Mouse (Mus musculus): ENCODE measurements around the gene Dapk3. TPM values are rescaled to one million over a fixed set of nuclear protein-coding genes. Genes with fewer than 3 reads are reported as not detected.
A peak's percentile ranks its signal among the peaks of the same experiment; 100 is the strongest.

Gene Dapk3
- 48.9 and 50.2 TPM in 2 replicates for polyA plus RNA-seq (2015; fragmentation: Nextera tagmentation; extraction: Ambion mirVana)

GRCm38 (mm10) chr10:81182336-81183333 is at the start of gene Dapk3:
Gene Dapk3, plus strand, starts transcription at chr10:81183005.
- H3K27ac ChIP-seq (ENCODE audit: low read length), result peak within 1 kb of the TSS; percentile 89
- H3K4me3 ChIP-seq (ENCODE audit: low read depth, low read length), result peak within 1 kb of the TSS; percentile 61
- peak; percentile 100 for DNase-seq (ENCODE audit: low spot score)
- no peaks in the 10 kb centered on the region for H3K27me3 ChIP-seq (replicated peaks; ENCODE audit: insufficient read depth, low read length)
- H3K36me3 ChIP-seq (ENCODE audit: insufficient read depth, low read length), result peaks cover 42% of the 10 kb centered on the region
- WGBS, result 5% methylated on average over 53 of the region's 53 CpGs
- H3K9ac ChIP-seq (replicated peaks; ENCODE audit: low read depth), result peak within 1 kb of the TSS; percentile 51
- ATAC-seq, result peak; percentile 93
- peaks cover 7% of the 10 kb centered on the region; the same call in 1 of the 2 replicates for H3K4me1 ChIP-seq (ENCODE audit: insufficient read depth, low read depth, low read length)
- H3K4me2 ChIP-seq (replicated peaks; ENCODE audit: low read depth, low read length), result peak within 1 kb of the TSS; percentile 61
- TF ChIP-seq CTCF (IDR thresholded peaks at IDR 0.05), result 0 out of 2 replicates have a peak, but pooled peaks have one; percentile 11
- peak; percentile 65 for TF ChIP-seq EP300 (IDR thresholded peaks at IDR 0.05)
- H3K9me3 ChIP-seq (ENCODE audit: low read length), result no peaks in the 10 kb centered on the region

DNA sequence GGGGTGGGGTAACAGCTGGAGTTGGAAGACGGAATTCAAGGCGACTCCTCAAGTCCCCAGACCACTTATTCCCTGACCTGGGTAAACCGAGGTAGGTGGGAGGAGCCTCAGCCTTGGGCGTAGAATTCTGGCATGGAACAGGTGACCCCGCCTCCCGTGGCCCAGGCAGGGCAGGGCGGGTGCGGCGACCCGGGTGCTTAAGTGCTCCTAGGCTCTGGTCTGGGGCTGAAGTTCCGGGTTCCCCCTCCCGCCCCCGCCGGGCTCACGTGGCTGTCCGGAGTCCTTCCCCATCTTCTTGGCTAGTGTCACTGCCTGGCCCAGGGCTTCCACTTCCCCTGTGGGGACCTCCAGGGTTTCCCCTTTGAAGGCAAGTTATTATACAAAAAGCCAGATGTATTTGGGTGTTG is 48.6 kb upstream of the Dapk3 start:
- Histone ChIP-seq H3K36me3 (ENCODE audit: insufficient read depth, low read length) (no peaks in the 10 kb centered on the region), H3K27me3 (replicated peaks; ENCODE audit: insufficient read depth, low read length) (no peaks in the 10 kb centered on the region), H3K4me2 (replicated peaks; ENCODE audit: low read depth, low read length) (peak overlapping the region; percentile 90), H3K4me1 (ENCODE audit: insufficient read depth, low read depth, low read length) (peaks cover 18% of the 10 kb centered on the region), H3K9ac (replicated peaks; ENCODE audit: low read depth) (no peak overlapping the region; the same call in 1 of the 2 replicates), H3K4me3 (ENCODE audit: low read depth, low read length) (peak overlapping the region; percentile 19; the same call in 1 of the 2 replicates), H3K9me3 (ENCODE audit: low read length) (no peaks in the 10 kb centered on the region), H3K27ac (ENCODE audit: low read length) (peak overlapping the region; percentile 73)
- TF ChIP-seq EP300 (IDR thresholded peaks at IDR 0.05) (no peak), CTCF (IDR thresholded peaks at IDR 0.05) (no peak)
- WGBS, result 2% methylated on average over 16 of the region's 16 CpGs
- peak; percentile 74 for DNase-seq (ENCODE audit: low spot score)
- ATAC-seq, result no peak

- Histone ChIP-seq H3K9ac (replicated peaks; ENCODE audit: low read depth) (peak within 1 kb of the TSS; percentile 93), H3K27ac (ENCODE audit: low read length) (peak within 1 kb of the TSS; percentile 96), H3K27me3 (replicated peaks; ENCODE audit: insufficient read depth, low read length) (no peaks in the 10 kb centered on the region), H3K36me3 (ENCODE audit: insufficient read depth, low read length) (no peaks in the 10 kb centered on the region), H3K9me3 (ENCODE audit: low read length) (no peaks in the 10 kb centered on the region), H3K4me3 (ENCODE audit: low read depth, low read length) (peak within 1 kb of the TSS; percentile 98), H3K4me2 (replicated peaks; ENCODE audit: low read depth, low read length) (peak within 1 kb of the TSS; percentile 90), H3K4me1 (ENCODE audit: insufficient read depth, low read depth, low read length) (peaks cover 26% of the 10 kb centered on the region)
- no peak for TF ChIP-seq EP300 (IDR thresholded peaks at IDR 0.05)
- no peak for TF ChIP-seq CTCF (IDR thresholded peaks at IDR 0.05)
- WGBS, result 4% methylated on average over 40 of the region's 41 CpGs
- no peak for ATAC-seq
- DNase-seq (ENCODE audit: low spot score), result peak; percentile 36
These were observed 47.7 kb upstream of the Dapk3 start, which contains the start of gene Zbtb7a for GRCm38 (mm10) chr10:81134966-81135681. Gene Zbtb7a, plus strand, starts transcription at chr10:81135220.

GRCm38 (mm10) chr10:81135831-81136705 is 46.7 kb upstream of the Dapk3 start:
- peaks cover 36% of the 10 kb centered on the region for H3K4me1 ChIP-seq (ENCODE audit: insufficient read depth, low read depth, low read length)
- H3K27ac ChIP-seq (ENCODE audit: low read length), result peak overlapping the region; percentile 96
- peak; percentile 46 for ATAC-seq
- H3K9me3 ChIP-seq (ENCODE audit: low read length), result no peaks in the 10 kb centered on the region
- peak overlapping the region; percentile 90 for H3K4me2 ChIP-seq (replicated peaks; ENCODE audit: low read depth, low read length)
- TF ChIP-seq CTCF (IDR thresholded peaks at IDR 0.05), result peak; percentile 13; the same call in 1 of the 2 replicates
- TF ChIP-seq EP300 (IDR thresholded peaks at IDR 0.05), result no peak
- peak overlapping the region; percentile 93 for H3K9ac ChIP-seq (replicated peaks; ENCODE audit: low read depth)
- under 1% methylated on average over 51 of the region's 86 CpGs for WGBS
- peak overlapping the region; percentile 98 for H3K4me3 ChIP-seq (ENCODE audit: low read depth, low read length)
- DNase-seq (ENCODE audit: low spot score), result peak; percentile 95
- no peaks in the 10 kb centered on the region for H3K27me3 ChIP-seq (replicated peaks; ENCODE audit: insufficient read depth, low read length)
- no peaks in the 10 kb centered on the region for H3K36me3 ChIP-seq (ENCODE audit: insufficient read depth, low read length)

DNA sequence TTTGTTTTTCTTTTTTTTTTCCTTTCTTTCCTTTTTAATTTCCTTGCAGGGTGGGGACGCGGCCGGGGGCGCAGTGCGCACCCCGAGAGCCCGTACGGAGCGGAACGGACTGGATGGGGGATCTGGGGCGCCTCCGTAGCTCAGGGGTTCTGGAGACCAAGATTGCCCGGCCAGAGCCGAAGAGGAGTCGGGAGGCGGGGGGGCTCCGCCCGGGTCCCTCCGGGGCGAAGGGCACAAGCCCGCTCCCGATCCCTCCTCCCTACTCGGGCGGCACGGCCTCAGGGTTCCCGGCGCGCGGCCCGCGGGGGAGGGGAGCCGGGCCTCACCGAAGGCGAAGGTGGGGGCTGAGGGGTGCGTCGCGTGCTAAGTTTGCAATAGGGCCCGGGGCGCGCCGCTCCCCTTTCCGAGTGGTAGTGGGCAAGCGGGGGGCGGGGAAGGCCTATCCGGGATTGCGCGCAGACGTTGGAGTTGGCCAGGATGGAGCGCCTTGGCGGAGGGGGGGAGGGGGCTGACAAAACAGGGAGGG is 46.0 kb upstream of the Dapk3 start:
- Histone ChIP-seq H3K27me3 (replicated peaks; ENCODE audit: insufficient read depth, low read length) (no peaks in the 10 kb centered on the region), H3K9ac (replicated peaks; ENCODE audit: low read depth) (peak overlapping the region; percentile 93), H3K4me1 (ENCODE audit: insufficient read depth, low read depth, low read length) (peaks cover 43% of the 10 kb centered on the region), H3K4me3 (ENCODE audit: low read depth, low read length) (peak overlapping the region; percentile 98), H3K4me2 (replicated peaks; ENCODE audit: low read depth, low read length) (peak overlapping the region; percentile 90), H3K27ac (ENCODE audit: low read length) (peak overlapping the region; percentile 96), H3K36me3 (ENCODE audit: insufficient read depth, low read length) (no peaks in the 10 kb centered on the region), H3K9me3 (ENCODE audit: low read length) (no peaks in the 10 kb centered on the region)
- peak; percentile 88 for DNase-seq (ENCODE audit: low spot score)
- 2% methylated on average over 37 of the region's 50 CpGs for WGBS
- TF ChIP-seq EP300 (IDR thresholded peaks at IDR 0.05) (no peak), CTCF (IDR thresholded peaks at IDR 0.05) (no peak)
- ATAC-seq, result peak; percentile 21

Data from lung, postnatal 0 days (tissue).